Mouse (Mus musculus) left cerebral cortex, adult 11 months (tissue): ENCODE measurements around the gene Lypd6b.

Source experiments
- DNase-seq: peaks from one replicate; pipeline ENCODE4 v3.0.0; 2022; ENCODE audit warnings: low spot score

The Lypd6b gene

DNA sequence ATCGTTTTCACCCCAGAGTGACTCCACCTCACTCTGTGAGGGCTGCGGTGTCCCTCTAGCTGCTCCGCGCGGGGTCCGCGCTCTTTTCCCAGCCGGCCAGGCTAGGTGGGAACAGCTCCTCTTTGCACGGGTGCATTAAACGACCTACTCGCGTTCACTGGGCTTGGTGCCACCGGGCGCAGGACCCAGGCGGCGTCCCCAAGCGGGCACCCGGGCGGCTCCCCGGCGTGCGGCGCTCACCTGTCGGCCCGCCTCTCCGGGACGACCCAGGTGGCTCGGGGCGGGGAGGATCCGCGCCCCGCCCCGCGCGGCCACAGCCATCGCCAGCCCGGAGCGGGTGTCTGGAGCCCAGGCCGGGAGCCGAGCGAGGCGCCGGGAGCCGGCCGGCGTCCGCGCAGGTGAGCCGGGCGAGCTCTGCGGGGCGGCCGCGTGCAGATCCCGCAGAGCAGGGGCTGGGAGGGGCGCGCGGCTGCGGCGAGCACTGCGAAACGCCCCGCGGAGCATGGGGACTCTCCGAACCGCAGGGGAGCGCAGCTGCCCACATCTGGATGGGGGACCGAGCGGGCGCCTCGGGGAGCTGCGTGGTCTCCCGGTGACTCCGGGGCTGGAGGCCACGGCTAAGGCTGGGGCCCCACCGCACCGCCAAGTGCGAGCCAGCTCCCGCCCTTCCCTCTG, at the start of gene Lypd6b:
Lypd6b (plus strand) TSS at position 313 of the 675 bp plus-strand sequence.
- DNase-seq, result no peak

DNA sequence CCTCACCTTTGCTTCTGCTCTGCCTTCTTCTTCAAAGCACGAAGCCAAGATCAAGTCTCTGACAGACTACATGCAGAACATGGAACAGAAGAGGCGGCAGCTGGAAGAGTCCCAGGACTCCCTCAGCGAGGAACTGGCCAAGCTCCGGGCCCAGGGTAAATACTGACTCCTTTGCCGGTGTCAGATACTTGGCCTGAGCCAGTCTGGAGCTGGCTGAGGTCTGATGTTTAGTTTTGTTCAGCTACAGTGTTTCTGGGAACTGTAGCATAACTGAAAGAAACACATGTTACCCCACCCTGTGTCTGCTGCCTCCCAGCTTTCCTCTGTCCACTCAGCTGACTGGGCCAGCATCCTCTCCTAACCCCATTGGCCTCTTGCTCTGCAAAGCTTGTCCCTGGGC, 48.4 kb upstream of the Lypd6b start:
- no peak for DNase-seq

DNA sequence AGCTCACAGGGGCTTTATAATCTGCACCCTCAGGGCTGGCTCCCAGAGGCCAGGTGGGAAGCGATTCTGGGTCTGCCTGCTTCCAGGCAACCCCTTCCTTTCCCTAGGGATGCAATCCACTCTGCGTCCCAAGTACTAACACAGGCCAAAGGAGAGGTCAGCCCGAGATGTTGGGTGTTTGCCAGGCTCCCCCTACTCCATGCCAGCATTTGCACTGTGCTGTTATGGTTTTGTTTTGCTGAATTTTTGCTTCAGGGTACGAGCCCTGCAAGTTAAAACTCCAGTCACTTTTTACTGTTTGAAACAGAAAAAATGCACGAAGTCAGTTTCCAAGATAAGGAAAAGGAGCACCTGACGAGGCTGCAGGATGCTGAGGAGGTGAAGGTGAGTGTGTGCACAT, 46.5 kb upstream of the Lypd6b start:
- no peak for DNase-seq

DNA sequence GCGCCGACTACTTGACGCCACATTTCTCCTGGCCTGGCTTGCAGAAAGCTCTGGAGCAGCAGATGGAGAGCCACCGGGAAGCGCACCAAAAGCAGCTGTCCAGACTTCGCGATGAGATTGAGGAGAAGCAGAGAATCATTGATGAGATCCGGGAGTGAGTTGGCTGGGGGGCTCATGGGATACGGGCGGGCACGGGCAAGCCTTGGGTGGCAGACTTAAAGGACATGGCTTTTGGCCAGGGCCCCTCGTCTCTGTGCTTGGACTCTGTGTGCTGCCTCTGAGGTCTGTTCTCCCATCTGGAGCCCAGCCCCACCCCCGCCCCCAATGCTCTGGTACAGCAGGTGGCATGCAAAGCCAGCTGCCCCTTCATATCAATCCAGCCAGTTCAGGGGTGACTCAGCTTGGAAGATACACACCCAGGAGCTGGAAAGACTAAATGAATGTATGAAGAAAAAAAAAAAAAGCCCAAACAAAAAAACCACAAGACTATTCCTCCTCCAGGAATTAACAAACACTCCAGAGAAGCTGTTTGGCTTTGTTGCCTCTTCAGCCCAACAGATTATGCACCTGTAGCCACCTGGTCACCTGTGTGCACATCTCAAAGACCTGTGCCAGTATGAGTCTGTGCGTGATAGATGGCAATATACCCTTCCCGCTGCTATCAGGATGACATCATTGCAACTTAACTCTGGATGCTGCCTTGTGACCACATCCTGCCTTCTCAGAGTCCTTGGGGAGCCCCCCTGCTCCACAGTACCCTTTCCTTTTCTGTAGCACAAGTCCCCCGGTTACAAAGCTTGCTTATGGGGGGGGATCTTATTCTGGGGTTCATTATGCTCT, 45.4 kb upstream of the Lypd6b start:
- no peak for DNase-seq

DNA sequence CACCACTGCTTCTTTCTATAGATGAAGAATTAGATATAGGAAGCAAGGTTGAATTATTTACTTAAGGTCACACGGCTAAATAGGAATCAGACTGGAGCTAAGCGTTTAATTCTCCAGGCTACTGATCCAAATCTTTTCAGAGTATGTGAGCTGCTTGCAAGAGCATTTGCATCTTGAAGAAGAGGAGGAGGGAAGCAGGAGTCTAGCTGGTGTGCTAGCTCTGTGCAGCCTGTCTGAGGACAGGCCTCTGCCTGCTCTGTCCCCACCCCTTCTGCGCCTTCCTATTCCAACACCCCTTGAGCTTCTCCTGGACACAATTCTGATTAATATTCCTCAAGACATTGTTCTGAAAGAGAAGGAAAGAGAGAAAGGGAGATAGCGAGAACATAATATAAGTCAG, 44.6 kb upstream of the Lypd6b start:
- no peak for DNase-seq

DNA sequence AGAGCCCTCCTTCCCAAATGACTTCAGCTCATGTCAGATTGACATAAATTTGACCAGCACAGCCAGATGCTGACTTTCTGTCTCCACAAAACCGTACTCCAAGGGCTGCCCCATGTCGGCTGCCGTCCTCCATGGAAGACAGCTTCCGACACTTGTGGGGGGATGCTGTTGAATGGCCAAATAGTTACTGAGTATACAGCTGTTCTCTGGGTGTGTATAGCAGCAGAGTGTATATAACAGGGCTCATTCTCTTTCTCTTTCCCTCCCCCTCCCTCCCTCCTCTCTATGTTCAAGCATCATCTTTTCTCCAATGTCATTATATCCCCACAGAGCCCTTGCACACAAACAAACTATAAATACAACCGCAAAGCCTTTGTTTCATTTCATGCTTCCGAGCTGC, 43.7 kb upstream of the Lypd6b start:
- no peak for DNase-seq

DNA sequence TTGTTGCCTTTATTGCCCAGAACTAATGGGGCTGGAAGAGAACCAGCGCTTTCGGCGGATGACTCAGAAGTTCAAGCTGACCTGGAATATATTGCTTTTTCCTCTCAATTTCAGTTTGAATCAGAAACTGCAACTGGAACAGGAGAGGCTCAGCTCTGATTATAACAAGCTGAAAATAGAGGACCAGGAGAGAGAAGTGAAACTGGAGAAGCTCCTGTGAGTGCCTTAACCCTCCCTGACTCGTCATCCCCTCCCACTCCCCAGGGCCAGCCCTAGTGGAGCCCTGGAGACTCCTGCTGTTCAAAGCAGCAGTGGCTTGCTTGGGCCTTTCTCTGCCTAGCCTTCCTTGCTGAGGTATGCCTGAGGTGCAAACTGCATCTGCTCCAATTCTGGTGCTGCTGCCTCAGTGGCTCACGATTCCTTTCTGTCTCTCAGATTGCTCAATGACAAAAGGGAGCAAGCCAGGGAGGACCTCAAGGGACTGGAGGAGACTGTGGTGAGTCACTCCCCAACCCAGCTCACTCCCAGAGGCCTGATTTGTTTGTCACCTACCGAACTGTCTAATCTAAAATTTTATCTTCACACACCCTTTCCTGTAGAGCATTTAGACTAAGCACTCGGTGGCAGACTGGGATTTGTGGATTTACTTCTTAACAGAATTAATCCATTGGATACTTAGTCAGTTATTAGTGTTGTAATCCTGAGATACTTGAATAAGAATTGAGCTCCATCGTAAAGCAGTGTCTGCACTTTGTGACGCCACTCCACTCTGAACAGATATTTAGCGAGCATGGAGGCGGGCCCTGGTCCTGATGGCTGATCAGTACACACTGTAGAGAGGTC, 43.0 kb upstream of the Lypd6b start:
- DNase-seq, result no peak

DNA sequence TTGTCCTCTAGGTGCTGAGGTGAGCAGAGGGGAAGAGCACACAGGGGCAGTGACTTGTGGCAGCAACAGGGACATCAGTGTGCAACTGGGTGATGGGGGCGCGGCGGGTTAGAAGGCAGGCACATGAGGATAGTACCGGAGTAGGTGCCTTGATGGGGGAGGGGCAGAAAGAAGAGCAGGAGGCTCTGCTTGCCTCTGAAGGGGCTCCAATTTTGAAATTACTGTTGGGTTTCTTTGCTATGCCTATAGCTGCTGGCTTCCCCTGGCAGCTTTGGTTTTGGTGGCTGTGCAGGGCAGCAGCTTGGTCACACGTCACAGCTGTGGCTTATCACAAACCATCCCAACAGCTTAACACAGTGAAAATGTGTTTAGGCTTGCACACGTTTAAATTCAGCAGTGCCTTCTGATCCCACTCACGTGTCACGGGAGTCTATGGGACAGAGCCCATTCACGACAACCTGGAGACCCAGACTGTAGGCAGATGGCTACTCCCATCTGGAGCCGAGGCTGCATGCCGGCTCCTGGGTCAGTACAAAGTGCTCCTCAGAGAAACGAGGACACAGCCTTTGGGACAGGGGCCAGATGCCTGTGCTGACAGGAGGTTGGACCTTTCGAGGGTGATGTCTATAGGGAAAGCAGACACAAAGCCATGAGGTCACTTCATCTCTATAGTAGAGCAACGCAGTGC, 42.2 kb upstream of the Lypd6b start:
- DNase-seq, result no peak

DNA sequence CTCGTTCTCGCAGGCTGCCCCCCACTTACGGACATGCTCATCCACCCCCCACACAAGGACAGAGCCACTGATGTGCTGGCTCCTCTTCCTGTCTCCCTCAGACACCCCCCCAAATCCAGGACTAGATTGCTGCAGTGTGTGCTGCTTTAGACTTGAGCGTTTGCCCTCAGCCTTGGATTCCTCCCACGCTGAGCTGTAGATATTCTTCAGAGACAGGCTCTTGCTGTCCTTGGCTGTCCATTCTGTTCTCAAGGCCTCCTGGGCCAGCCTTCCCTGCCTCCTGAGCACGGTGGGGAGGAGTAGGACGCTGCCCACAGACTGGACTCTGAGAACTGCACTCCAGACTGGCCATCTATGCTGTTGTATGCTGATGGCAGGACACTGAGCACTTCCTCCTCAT, 40.5 kb upstream of the Lypd6b start:
- no peak for DNase-seq

DNA sequence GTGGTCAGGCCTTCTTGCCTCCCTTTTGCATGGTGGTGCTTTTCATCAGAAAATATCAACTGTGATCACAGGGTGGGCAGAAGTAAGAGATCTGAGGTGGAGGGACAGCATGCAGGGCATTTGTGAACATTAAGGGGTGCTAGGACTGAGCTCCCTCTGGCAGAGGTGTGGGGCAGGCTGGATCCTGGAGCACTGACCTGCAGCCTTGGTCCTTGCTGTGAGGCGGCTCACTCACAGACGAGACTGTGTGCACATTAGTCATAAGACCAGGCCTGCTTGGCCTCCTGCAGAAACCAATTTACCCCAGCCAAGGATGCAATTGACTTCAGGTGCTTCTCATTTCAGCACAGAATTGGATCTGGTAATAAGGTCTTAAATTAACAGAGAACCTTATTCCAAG, 39.8 kb upstream of the Lypd6b start:
- DNase-seq, result no peak

DNA sequence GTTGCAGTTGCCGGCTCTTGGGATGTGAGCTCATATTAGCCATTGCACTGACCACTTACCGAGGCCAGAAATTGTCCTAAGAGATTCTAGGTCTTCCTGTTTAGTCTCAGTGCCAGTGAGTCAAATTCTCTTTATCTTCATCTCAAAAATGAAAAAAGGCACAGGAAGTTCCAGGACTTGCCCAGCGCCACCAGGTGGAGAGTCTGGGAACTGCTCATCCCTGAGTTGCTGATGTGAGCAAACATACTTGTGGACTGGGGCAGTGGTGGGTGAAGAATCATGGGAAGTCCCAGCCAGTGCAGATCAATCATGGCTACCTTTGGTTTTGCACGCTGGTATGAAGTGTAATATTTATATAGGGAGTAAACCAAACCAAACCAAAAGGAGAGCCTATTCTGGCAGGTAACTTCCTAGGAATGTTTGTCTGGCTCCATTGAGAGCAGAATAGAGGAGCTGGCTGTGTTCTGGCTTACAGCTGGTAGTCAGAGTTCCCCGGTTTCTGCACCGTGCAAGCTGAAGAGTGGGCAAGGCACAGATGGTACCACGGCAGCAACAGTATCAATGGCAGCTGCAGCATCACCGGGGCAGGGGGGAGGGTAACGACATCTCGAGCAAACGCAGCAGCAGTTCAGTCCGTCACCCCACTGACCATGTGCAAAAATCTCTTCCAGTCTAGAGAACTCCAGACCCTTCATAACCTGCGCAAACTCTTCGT, 38.7 kb upstream of the Lypd6b start:
- no peak for DNase-seq

DNA sequence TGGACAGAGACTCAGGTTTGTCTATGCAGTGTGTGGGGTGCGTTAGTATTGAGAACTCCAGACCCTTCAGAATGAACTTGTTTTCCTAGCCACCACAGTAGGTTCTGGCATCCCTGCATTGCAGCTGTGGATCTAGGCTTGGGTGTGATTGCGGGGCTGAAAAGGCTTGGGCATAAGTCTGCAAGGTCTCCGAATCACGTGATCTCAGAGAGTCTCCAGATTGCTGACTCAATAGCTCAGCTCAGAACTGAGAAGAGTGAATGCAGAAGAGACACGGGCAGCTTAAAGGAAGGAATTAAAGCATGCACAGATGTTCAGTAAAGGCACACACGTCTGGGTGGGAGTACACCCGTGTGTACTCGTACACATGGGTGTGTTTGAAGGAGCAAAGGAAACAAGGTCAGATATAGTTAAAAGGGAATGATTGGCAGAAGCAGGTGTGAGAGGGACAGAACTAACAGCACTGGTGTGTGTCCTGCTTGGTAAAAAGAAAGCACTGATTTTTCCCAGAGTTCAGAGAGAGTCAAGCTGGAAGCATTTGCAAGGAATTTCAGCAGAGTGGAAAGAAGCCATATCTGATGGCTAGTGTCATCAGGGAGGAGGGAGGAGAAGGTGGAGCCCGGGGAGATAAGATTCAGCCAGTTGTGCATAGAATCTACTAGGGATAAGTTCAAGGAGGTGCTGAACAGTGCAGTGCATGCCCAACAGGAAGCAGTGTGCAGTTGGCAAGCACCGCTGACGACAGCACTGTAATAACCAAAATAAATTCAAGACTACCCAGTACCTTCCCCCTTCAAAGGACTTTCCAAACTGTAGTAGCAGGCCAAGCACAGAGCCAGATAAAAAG, 37.5 kb upstream of the Lypd6b start:
- no peak for DNase-seq

DNA sequence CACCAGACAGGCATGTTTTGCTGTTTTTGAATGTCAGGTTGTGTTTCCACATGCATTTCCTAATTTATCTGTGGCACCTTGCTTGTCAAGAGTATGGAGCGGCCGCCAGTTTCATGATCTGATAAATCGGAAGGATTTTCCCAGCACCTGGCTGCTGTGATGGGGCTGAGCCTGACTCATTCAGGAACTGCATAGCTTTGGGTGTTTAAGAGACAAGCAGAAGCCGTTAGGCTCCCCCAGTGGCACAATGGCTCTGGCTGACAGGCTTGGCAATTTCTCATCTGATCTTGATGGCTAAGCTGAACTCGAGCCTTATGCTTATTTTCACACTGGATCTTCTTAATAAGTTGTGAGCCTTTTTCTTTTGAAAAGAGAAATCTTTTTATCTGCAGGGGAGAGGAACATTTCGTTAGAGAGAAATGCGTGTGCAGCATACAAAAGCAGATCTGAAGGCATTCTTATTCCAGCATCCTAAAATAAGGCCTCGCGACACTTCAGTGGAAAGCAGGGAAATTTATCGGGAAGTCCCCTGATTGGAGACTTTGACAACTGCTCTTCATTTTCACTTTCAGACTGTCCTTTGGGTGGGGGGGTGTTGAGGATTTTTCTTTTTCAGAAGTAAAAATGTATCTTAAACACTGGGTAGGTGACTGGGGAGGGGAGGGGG, 35.8 kb upstream of the Lypd6b start:
- no peak for DNase-seq

DNA sequence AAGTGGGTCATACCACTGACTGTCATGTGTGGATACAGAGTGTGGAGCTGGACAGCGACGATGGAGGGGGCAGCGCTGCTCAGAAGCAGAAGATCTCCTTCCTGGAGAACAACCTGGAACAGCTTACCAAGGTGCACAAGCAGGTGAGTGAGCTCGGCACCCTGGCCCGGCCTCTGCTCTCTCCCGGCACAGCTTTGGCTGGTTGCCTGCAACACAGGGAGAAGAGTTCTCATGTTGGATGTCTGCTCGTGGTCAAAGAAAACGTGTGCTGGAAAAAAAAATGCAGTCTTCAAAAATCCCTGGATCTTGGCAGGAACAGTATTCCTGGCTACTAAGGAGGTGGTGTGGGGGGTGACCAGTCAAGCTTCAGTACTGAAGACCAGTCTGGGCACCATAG, 35.3 kb upstream of the Lypd6b start:
- DNase-seq, result no peak

DNA sequence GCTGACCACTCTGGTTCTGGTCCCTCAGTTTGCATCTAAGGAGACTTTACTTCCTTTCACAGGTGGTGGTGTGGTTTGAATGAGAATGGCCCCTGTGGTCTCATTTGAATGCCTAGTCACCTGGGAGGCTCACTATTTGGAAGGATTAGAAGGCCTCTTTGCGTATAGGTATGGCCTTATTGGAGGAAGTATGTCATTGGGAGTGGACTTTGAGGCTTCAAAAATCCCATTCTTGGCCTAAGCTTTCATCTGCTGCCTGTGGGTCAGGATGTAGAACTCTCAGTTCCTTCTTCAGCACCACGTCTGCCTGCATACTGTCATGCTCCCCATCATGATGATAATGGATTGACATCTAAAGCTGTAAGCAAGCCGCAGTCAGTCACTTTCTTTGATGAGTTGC, 34.4 kb upstream of the Lypd6b start:
- DNase-seq, result no peak

DNA sequence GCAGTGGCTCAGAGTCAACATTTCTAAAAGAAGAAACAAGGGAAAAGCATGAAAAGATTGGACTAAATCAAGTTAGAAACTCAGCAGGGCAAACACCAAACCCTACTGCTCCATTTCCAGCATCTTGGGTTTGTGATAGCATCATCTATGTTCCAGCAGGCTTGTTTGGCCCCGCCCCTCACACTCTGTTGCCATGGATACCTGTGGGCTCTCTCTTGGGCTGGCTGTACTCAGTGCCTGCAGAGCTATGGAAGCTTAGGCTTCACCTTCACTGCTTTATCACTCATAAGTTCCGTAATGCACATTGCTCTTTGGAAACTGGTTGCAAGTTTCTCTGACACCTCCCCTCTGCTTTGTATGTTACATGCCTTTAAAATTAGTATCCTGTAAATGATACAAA, 32.4 kb upstream of the Lypd6b start:
- peak; percentile 44 for DNase-seq

DNA sequence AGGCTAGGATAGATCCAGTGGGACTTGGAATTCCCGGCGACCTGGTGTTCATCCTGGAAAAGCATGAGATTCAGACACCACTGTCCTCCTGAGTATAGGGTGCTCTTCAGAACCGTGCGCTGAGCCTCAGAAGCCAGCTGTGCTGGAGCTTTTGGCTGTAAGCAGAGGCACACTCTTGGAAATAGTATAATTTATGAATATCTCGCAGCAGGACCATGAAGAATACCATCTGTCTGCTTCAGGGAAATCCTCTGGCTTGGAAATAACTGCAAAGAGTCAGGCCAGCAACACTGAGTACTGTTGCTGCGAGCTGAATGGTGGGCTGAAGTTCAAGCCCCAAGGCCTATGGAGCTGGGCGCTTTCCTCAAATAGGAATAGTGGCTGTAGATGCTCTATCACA, 29.9 kb upstream of the Lypd6b start:
- no peak for DNase-seq

DNA sequence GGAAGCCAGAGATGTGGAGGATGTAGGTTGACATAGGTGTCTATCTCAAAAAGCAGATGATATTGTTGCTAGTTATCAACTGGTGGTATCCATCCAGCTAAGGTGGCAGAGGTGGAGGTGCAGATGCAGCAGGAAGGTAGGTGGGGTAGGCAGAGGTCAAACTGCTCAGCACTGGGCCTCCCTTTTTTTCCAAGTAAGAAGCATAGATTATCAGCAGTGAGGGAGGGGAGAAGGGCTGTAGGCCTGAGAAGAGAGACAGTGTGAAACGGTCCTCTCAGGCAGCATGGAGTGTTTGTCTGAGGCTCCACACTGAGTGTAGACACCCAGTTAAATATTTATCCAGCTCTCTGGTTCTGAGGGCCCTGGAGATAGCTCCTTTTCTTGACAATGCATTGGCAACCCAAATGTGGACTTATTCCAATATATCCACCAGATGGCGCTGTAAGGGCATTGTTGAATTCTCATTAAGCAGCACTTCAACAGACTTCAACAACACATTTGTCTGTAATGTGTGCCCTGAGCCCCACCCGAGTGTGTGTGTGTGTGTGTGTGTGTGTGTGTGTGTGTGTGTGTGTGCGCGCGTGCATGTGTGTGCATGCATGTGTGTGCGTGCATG, 23.0 kb upstream of the Lypd6b start:
- no peak for DNase-seq

DNA sequence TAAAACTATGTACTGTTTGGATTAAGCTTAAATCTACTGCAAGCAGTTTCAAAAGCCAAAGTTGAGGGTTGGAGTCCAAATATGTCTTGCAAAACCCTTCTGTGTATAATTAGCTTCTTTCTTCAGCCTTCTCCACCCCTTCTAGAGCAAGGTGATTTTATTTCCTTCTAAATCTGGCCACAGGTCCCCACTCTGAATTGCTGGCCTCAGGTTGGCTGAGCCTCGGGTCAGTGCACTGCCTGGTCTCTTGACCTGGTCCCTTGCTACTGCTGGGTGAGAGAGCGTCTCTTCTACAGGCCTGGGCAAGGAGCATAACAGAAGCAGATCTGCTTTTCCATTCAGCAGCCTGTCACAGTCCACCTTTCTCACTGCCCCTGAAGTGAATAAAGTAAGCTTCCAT, 18.6 kb upstream of the Lypd6b start:
- no peak for DNase-seq

DNA sequence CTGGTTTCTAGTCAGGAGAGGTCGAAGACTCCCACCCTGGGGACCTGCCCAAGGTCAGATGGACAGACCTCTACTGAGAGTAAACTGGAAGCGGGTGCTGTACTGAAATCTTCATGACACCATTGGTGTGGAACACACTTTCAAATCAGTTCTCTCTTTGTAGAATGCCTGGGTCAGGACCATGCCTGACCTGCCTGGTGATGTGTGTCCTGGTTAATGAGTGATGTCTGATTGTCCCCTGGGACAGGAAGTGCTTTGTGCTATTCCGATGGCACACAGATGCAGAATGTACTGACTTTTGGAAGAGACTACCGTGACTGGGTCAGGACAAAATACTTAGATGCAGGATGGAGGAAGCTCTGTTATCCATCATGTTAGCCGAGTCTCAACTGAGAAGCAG, 17.0 kb upstream of the Lypd6b start:
- no peak for DNase-seq
